Mouse (Mus musculus) B cell, adult 2 months (primary cell): ENCODE measurements around the gene Baiap2l2.

Experiments
- DNase-seq, 2 experiments: peaks; one replicate each; pipeline ENCODE4 v3.0.0; 2022

The Baiap2l2 gene

GRCm38 (mm10) chr15:79210357-79210756 lies 75.0 kb downstream of the Baiap2l2 start:
- DNase-seq = no peak

- peak; percentile 80 to 85 for DNase-seq
Observed at GRCm38 (mm10) chr15:79208758-79209439, 76.4 kb downstream of the Baiap2l2 start.

- no peak for DNase-seq
Observed at GRCm38 (mm10) chr15:79208211-79208610, 77.1 kb downstream of the Baiap2l2 start.
